Mouse (Mus musculus) gastrocnemius, postnatal 25 days (tissue): Measurements from ENCODE around the gene Rgs21. TPM values are rescaled to one million over a fixed set of nuclear protein-coding genes. Genes with fewer than 3 reads are reported as not detected.

Experiments used
- DNase-seq: peaks from one replicate; pipeline ENCODE4 v3.0.0; 2022
- long read RNA-seq, 2 experiments: library from polyadenylated mRNA; stranded (forward); transcript quantifications; one replicate each; pipeline ENCODE4 v2.0.0; 2021
- total RNA-seq, 2 experiments: library from RNA; stranded (reverse); gene quantifications; 1 replicate in 1 of 2; 2 replicates in 1 of 2; pipeline ENCODE4 v1.2.3; 2021

Gene Rgs21
- not detected for total RNA-seq
- long read RNA-seq, experiment 1, result 0 reads
- long read RNA-seq, experiment 2, result 0 reads

DNA sequence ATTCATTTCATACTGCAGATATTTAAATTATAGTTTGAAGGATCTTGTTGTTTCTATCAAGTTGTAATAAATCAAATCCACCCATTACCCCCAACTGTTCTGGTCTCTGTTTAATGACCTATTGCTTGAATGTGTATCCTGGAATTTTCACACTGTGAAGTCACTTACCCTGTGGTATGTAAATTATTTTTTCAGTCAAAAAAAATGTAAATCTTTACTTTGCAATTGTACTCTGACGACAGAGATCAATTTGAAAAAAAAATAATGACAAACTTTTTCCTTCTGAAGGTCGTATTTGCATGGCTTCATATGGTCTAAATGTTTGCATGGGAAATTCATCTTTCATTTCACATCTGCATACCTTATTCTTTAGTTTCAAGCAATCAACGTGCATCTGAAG is at the start of gene Rgs21:
TSS of gene Rgs21 (minus strand) at position 101 of the 400 bp plus-strand sequence.
- no peak for DNase-seq

DNA sequence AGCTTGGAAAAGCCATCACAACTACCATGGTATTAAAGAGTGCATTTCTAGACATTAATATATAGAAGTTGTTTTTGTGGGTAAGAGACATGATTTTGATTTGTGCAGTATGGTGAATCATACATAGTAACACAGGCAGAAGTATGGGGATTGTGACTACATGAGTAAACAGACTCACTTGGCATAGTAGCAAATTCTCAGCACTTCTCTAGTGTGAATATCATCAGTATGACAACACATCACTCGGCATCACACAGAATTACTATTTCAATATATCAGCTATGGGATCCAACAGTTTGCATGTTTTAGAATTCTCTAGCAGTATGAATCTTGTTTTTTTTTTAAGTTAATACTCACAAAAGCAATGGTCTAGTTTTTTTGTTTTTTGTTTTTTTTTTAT is 36.6 kb upstream of the Rgs21 start:
- no peak for DNase-seq

- no peak for DNase-seq
Measured at GRCm38 (mm10) chr1:144602987-144603386, 35.5 kb upstream of the Rgs21 start.

DNA sequence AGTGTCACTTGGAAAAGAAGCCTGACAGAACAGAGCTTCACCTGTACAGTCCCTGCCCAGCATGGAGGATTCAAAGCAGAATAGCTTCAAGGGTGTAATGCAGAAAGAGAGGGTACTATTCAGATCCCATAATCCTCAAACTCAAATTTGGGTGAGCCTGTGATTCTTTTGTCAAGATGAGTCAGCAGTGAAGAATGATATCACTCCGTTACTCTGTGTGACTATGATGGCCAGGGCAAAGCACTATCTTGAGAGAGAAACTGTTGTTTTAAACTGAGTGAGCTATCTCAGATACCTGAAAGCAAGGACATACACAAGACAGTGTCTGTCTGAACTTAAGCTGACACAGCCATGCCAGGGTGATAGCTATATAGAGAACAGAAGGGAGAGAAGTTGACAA is 11.9 kb upstream of the Rgs21 start:
- DNase-seq, result no peak

DNA sequence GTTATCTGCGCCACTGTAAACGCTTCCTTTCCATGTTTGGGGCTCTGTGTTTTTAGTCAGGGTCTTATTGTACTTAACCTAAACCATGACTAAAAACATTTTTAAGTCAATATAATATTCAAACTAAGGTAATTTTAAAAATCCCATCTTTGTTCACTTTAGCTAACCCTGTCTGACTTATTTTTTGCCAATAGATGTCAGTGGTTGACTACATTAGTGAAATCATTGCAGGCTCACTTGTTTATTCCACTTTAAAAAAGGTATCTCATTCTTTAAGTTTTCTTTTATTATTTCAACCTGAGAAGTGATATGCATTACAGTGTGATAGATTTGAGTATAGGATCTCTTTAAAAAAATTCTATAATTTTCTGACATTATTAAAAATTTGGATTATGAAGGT is 5.5 kb upstream of the Rgs21 start:
- DNase-seq, result no peak

DNA sequence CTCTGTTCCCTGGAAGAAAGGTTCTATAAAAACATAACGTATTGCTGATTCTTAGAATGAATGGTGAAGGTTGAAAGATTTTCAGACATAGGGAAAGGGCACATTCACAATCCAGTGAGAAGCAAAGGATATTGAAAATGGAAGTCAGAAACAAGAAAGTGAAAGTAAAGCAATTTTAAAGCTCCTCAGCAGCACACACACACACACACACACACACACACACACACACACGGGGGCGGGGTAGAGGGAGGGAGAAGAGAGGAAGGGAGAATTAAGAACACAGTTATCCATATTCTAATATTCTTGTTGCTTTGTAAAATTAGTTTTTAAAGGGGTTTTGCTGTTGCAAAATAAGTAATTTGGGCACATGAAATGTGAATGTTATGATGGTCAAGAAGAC is 2.4 kb upstream of the Rgs21 start:
- no peak for DNase-seq

- no peak for DNase-seq
Measured at GRCm38 (mm10) chr1:144545142-144545541, 22.3 kb downstream of the Rgs21 start.

DNA sequence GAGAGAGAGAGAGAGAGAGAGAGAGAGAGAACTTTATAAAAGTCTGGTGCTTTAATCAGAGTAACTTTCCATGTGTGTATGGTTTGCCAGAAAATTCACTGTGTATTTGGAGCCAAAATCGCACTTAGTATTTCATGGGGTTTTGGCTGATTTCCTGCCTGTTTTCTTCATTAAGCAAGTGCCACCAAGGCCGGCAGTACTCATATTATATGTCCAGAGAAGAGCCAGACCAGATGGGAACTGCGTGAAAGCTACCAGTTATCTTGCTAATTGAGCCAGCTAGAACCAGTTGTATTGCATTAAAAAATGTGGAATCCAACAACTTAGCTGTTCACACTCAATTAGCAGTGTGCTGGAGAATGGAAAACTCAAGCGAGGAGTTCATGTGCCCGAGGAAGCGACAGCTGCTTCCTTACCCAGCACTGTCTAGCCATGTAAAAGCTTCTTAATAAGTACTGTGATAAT is 22.9 kb downstream of the Rgs21 start:
- no peak for DNase-seq

DNA sequence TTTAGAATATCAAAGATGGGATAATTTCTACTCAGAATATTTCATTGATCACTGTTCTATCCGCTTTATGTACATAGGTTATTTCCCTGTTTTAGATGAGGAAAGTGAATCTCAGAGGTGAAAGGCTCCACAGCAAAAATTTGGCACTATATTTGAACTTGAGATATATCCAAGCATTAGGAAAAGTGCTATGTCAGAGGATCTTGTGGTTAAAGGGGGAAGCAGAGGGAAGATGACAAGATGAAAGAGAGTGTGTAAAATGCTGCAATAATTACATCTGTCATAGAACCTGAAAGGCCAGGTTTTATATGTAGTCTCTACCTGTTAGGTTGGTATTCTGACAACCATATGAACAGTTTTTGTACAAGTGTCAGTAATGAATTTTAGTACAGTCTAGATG is 35.7 kb downstream of the Rgs21 start:
- no peak for DNase-seq

- DNase-seq, result no peak
Measured at GRCm38 (mm10) chr1:144517878-144518426, 49.5 kb downstream of the Rgs21 start.

- no peak for DNase-seq
Measured at GRCm38 (mm10) chr1:144502241-144502640, 65.2 kb downstream of the Rgs21 start.

DNA sequence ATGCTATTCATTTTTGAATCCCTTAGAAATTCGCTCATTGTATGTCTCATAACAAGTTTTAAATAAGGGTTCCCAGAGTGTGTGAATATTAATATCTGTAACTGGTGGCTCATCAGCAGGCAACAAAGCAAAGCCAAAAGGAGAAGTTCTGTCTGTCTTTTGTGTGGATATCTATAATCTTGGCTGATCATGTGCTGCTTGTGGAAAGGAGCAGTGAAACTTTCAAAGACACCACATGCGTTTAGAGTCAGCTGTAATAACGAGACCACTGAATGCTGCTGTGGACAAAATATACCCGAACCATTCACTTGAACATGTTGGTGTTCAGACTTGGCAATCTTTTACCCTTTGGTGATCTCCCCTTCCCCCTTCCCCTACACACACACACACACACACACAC is 67.0 kb downstream of the Rgs21 start:
- no peak for DNase-seq

GRCm38 (mm10) chr1:144499719-144500118 is 67.7 kb downstream of the Rgs21 start:
- no peak for DNase-seq

- DNase-seq, result no peak
Measured at GRCm38 (mm10) chr1:144498725-144499124, 68.7 kb downstream of the Rgs21 start.

GRCm38 (mm10) chr1:144498051-144498450 is 69.4 kb downstream of the Rgs21 start:
- DNase-seq, result no peak

DNA sequence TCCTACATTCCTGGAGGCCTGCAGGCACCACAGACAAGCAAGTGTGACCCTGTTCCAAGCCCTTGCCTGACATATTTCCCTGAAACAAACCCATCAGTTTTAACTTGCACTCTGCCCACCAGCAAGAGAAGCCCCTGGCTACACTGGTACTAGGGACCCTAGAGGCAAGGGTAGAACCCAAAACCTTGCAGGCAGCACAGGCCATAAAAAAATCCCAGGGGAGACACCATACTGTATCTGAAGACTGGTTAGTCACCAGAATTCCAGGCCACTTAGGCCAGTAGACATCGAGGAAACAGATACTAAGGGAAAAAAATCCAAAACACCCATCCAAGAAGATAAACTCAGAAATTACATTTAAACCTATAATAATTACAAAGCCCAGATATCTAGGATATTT is 74.1 kb downstream of the Rgs21 start:
- no peak for DNase-seq

- DNase-seq, result no peak
Measured at GRCm38 (mm10) chr1:144488223-144488835, 79.1 kb downstream of the Rgs21 start.

Other genes starting within 250 kb of the Rgs21 start
- under 1 TPM; 0.18 to 0.29 TPM for gene Rgs18, start 207.8 kb upstream of the Rgs21 start, total RNA-seq